Mouse (Mus musculus): ENCODE data around the gene Stk31.
"Not testable (repeated sequence)": the region's sequence is repeated elsewhere in the genome, so short reads cannot be mapped to it uniquely, and the experiment has no call there.

Stk31 gene

GRCm38 (mm10) chr6:49395316-49395715 lies at the start of gene Stk31:
Stk31 (plus strand) TSS chr6:49395604.
- DNase-seq, result peak in 1 of 2 experiments; percentile 18

GRCm38 (mm10) chr6:49349826-49350225 lies 45.6 kb upstream of the Stk31 start:
- no peak for DNase-seq

- no peak for DNase-seq
These were observed 40.8 kb upstream of the Stk31 start for GRCm38 (mm10) chr6:49354613-49355012.

GRCm38 (mm10) chr6:49355171-49355570 lies 40.2 kb upstream of the Stk31 start:
- DNase-seq, result no peak

GRCm38 (mm10) chr6:49360420-49360819 lies 35.0 kb upstream of the Stk31 start:
- DNase-seq, result no peak

GRCm38 (mm10) chr6:49367159-49368054 lies 28.0 kb upstream of the Stk31 start, which contains the start of gene Fam221a:
Fam221a (plus strand) TSS chr6:49367739.
- peak; percentile 57 to 66 for DNase-seq

- no peak for DNase-seq
These were observed 27.2 kb upstream of the Stk31 start for GRCm38 (mm10) chr6:49368212-49368611.

GRCm38 (mm10) chr6:49372705-49373104 lies 22.7 kb upstream of the Stk31 start:
- DNase-seq, result no peak

- no peak for DNase-seq
These were observed 21.5 kb upstream of the Stk31 start for GRCm38 (mm10) chr6:49373943-49374342.

- no peak for DNase-seq
These were observed 17.1 kb upstream of the Stk31 start for GRCm38 (mm10) chr6:49378328-49378727.

- DNase-seq, result no peak
These were observed 1.1 kb upstream of the Stk31 start for GRCm38 (mm10) chr6:49394276-49394675.

GRCm38 (mm10) chr6:49397466-49397865 lies 2.1 kb downstream of the Stk31 start:
- DNase-seq, result no peak

GRCm38 (mm10) chr6:49398365-49398764 lies 3.0 kb downstream of the Stk31 start:
- DNase-seq, result no peak

GRCm38 (mm10) chr6:49410830-49411229 lies 15.4 kb downstream of the Stk31 start:
- no peak for DNase-seq

- not testable (repeated sequence) for DNase-seq
These were observed 17.6 kb downstream of the Stk31 start for GRCm38 (mm10) chr6:49412967-49413366.

- no peak for DNase-seq
These were observed 20.6 kb downstream of the Stk31 start for GRCm38 (mm10) chr6:49415971-49416370.

GRCm38 (mm10) chr6:49437306-49437705 lies 41.9 kb downstream of the Stk31 start:
- no peak for DNase-seq

GRCm38 (mm10) chr6:49458112-49458511 lies 62.7 kb downstream of the Stk31 start:
- no peak for DNase-seq

GRCm38 (mm10) chr6:49483205-49483604 lies 87.8 kb downstream of the Stk31 start:
- DNase-seq, result no peak

- DNase-seq, result no peak
These were observed 96.1 kb downstream of the Stk31 start for GRCm38 (mm10) chr6:49491526-49491925.

GRCm38 (mm10) chr6:49519053-49519452 lies 123.6 kb downstream of the Stk31 start:
- peak; percentile 73 to 80 for DNase-seq
